ENCODE assay signal across 10 mouse cellular contexts in genomic region chr15:27724298-27724697, GRCm38 (mm10). TPM values are rescaled to one million over a fixed set of nuclear protein-coding genes. Genes with fewer than 3 reads are reported as not detected.
DNase-seq lines count a peak whose midpoint lies in the region; ATAC-seq and TF ChIP-seq lines count a peak whose summit lies in the region.
"Had no signal": no experiment of that assay in that cellular context is flagged by ENCODE, and none has a peak within 500 bp of the region (broad histone marks: within the 10 kb centered on the region; RNA-seq: fewer than 3 reads in every experiment).

No protein-coding gene starts in this region.

- no peaks in the 10 kb centered on the region for H3K27me3 ChIP-seq in kidney, embryonic 15.5 days
- H3K27me3 ChIP-seq in intestine, embryonic 14.5 days (replicated peaks; ENCODE audit: control insufficient read depth, insufficient read depth, low read length), result no peaks in the 10 kb centered on the region
- H3K27me3 ChIP-seq: midbrain, embryonic 12.5 days had no signal

- ATAC-seq in kidney, embryonic 15.5 days (replicated peaks; ENCODE audit: low FRiP score), result peak; percentile 75
- no peak for ATAC-seq in intestine, embryonic 14.5 days (replicated peaks; ENCODE audit: low FRiP score, low TSS enrichment, low read depth)
- ATAC-seq in megakaryocyte progenitor cell, adult 5-6 weeks (replicated peaks; ENCODE audit: poor library complexity), result peak; percentile 16; the same call in 1 of the 2 replicates

- 42% methylated on average over 6 of the region's 6 CpGs for WGBS in kidney, embryonic 15.5 days
- WGBS in intestine, embryonic 14.5 days, result 54% methylated on average over 6 of the region's 6 CpGs

- no peak overlapping the region for H3K9ac ChIP-seq in kidney, embryonic 15.5 days
- no peak overlapping the region for H3K9ac ChIP-seq in intestine, embryonic 14.5 days (ENCODE audit: low read length)
- H3K9ac ChIP-seq: midbrain, embryonic 12.5 days had no signal

- H3K36me3 ChIP-seq in kidney, embryonic 15.5 days, result no peaks in the 10 kb centered on the region
- no peaks in the 10 kb centered on the region for H3K36me3 ChIP-seq in intestine, embryonic 14.5 days (ENCODE audit: control insufficient read depth, insufficient read depth, low read length)
- H3K36me3 ChIP-seq: midbrain, embryonic 12.5 days had no signal

- no peak overlapping the region for H3K4me3 ChIP-seq in kidney, embryonic 15.5 days (replicated peaks)
- no peak overlapping the region for H3K4me3 ChIP-seq in intestine, embryonic 14.5 days (ENCODE audit: low read depth, low read length)
- no peak overlapping the region for H3K4me3 ChIP-seq in gastrocnemius, adult 2 months
- H3K4me3 ChIP-seq: midbrain, embryonic 12.5 days had no signal

- DNase-seq in kidney, postnatal 14 days, result no peak
- peak; percentile 69 for DNase-seq in T-cell, adult 2 months (ENCODE audit: low spot score)
- DNase-seq in intestine, embryonic 14.5 days (ENCODE audit: low spot score), result no peak
- no peak for DNase-seq in cerebellum, adult 9-10 months
- DNase-seq in urinary bladder, postnatal 25 days (ENCODE audit: low spot score), result no peak
- no peak for DNase-seq in gastrocnemius, adult 2 months
- DNase-seq: kidney, postnatal 10 days had no signal

- peak overlapping the region; percentile 49 for H3K27ac ChIP-seq in kidney, embryonic 15.5 days
- H3K27ac ChIP-seq in intestine, embryonic 14.5 days (ENCODE audit: low read depth), result peak overlapping the region; percentile 54
- no peak overlapping the region for H3K27ac ChIP-seq in gastrocnemius, adult 2 months
- H3K27ac ChIP-seq: midbrain, embryonic 12.5 days had no signal

- peaks cover 17% of the 10 kb centered on the region for H3K4me1 ChIP-seq in kidney, embryonic 15.5 days
- peaks cover 15% of the 10 kb centered on the region for H3K4me1 ChIP-seq in intestine, embryonic 14.5 days (replicated peaks; ENCODE audit: control insufficient read depth, insufficient read depth, low read length)
- H3K4me1 ChIP-seq: midbrain, embryonic 12.5 days had no signal

- no peaks in the 10 kb centered on the region for H3K9me3 ChIP-seq in kidney, embryonic 15.5 days (replicated peaks)
- H3K9me3 ChIP-seq in intestine, embryonic 14.5 days (ENCODE audit: control insufficient read depth, low read length), result no peaks in the 10 kb centered on the region
- H3K9me3 ChIP-seq: midbrain, embryonic 12.5 days had no signal

- H3K4me2 ChIP-seq in kidney, embryonic 15.5 days, result peak overlapping the region; percentile 14
- H3K4me2 ChIP-seq in intestine, embryonic 14.5 days (ENCODE audit: low read length), result 0 out of 2 replicates have a peak overlapping the region, but pooled peaks have one; percentile 1
- H3K4me2 ChIP-seq: midbrain, embryonic 12.5 days had no signal

- TF ChIP-seq CTCF in gastrocnemius, adult 2 months (IDR thresholded peaks at IDR 0.05), result no peak

- intact Hi-C loops in gastrocnemius, adult 2 months (cut with DNase I), result no loop called here

RNA-seq across cellular contexts. Expression of gene Otulinl, which starts 42.9 kb away (rescaled TPM):
- 26.5 and 30.5 TPM in 2 replicates for polyA plus RNA-seq in kidney, embryonic 15.5 days (2015; fragmentation: Nextera tagmentation; extraction: Ambion mirVana)
- 7.4 and 10.4 TPM in 2 replicates for polyA plus RNA-seq in intestine, embryonic 14.5 days (2014; fragmentation: Nextera tagmentation; extraction: Ambion mirVana)
- 69.7 and 87.3 TPM in 2 replicates for total RNA-seq in megakaryocyte progenitor cell, adult 5-6 weeks (2015)
- total RNA-seq in megakaryocyte progenitor cell, adult 5-6 weeks (2017), result 30.3 and 37.4 TPM in 2 replicates
- under 1 TPM; 0.43 to 0.61 TPM for total RNA-seq in gastrocnemius, adult 2 months (2021)

Comparison
In these comparisons a context has a peak if more than half of its experiments do, and no peak if none do; other contexts are left out.
1. RNA of gene Otulinl, which starts 42.9 kb away (total RNA-seq): 30.3 to 87.3 TPM in megakaryocyte progenitor cell, adult 5-6 weeks; 0.43 to 0.61 TPM in gastrocnemius, adult 2 months; every median in the first group is over 10 times any median in the second.